Mouse (Mus musculus): ENCODE data around the gene Sulf2. TPM values are rescaled to one million over a fixed set of nuclear protein-coding genes. Genes with fewer than 3 reads are reported as not detected.
A peak's percentile ranks its signal among the peaks of the same experiment; 100 is the strongest.
"Not testable (repeated sequence)": the region's sequence is repeated elsewhere in the genome, so short reads cannot be mapped to it uniquely, and the experiment has no call there.

Sulf2 gene
- polyA plus RNA-seq (2016; fragmentation: Nextera tagmentation; extraction: Ambion mirVana) = 185 and 186 TPM in 2 replicates

GRCm38 (mm10) chr2:166155454-166155815 is at the start of gene Sulf2:
Sulf2 (minus strand) TSS chr2:166155663.
- WGBS = under 1% methylated on average over 23 of the region's 23 CpGs
- Histone ChIP-seq H3K4me2 (replicated peaks) (peak within 1 kb of the TSS; percentile 96), H3K9ac (peak within 1 kb of the TSS; percentile 96), H3K27me3 (peaks cover 30% of the 10 kb centered on the region), H3K27ac (peak within 1 kb of the TSS; percentile 94), H3K4me3 (peak within 1 kb of the TSS; percentile 83), H3K4me1 (peaks cover 56% of the 10 kb centered on the region), H3K9me3 (replicated peaks) (no peaks in the 10 kb centered on the region), H3K36me3 (0 out of 2 replicates have a peak, but pooled peaks cover 3% of the 10 kb centered on the region)
- peak; percentile 49 for ATAC-seq (ENCODE audit: low FRiP score)

GRCm38 (mm10) chr2:166204174-166204573 is 48.7 kb upstream of the Sulf2 start:
- 85% methylated on average over 13 of the region's 13 CpGs for WGBS
- H3K4me3 ChIP-seq = no peak overlapping the region
- H3K27ac ChIP-seq = no peak overlapping the region
- no peak overlapping the region for H3K9ac ChIP-seq
- no peaks in the 10 kb centered on the region for H3K9me3 ChIP-seq (replicated peaks)
- H3K36me3 ChIP-seq = no peaks in the 10 kb centered on the region
- H3K4me1 ChIP-seq = peaks cover 24% of the 10 kb centered on the region
- H3K4me2 ChIP-seq (replicated peaks) = no peak overlapping the region
- no peak for ATAC-seq (ENCODE audit: low FRiP score)
- H3K27me3 ChIP-seq = peaks cover 17% of the 10 kb centered on the region

GRCm38 (mm10) chr2:166203647-166204046 is 48.2 kb upstream of the Sulf2 start:
- no peak for ATAC-seq (ENCODE audit: low FRiP score)
- H3K27me3 ChIP-seq = peaks cover 20% of the 10 kb centered on the region
- H3K4me2 ChIP-seq (replicated peaks) = no peak overlapping the region
- no peaks in the 10 kb centered on the region for H3K9me3 ChIP-seq (replicated peaks)
- no peak overlapping the region for H3K4me3 ChIP-seq
- H3K36me3 ChIP-seq = no peaks in the 10 kb centered on the region
- H3K9ac ChIP-seq = no peak overlapping the region
- WGBS = 80% methylated on average over 12 of the region's 12 CpGs
- no peak overlapping the region for H3K27ac ChIP-seq
- peaks cover 19% of the 10 kb centered on the region for H3K4me1 ChIP-seq

DNA sequence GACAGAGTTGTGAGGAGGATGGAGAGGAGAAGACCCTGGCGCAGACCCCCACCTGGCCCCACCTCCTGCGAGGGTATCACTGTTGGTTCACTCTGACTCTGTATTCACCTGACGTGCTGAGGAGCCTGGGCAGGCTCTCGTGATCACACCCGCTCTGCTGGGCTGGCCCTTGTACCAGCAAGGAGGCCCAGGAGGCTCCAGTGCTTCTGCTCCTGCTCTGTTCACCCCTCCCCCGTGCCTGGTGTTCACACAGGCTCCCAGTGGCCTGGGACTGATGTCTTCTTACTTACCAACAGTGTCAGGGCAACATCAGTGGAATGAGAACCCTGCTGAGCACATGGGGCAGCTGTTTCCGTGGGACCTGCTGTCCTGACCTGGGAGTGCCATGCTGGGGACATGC is 42.5 kb upstream of the Sulf2 start:
- Histone ChIP-seq H3K4me2 (replicated peaks) (no peak overlapping the region), H3K36me3 (no peaks in the 10 kb centered on the region), H3K4me3 (no peak overlapping the region), H3K27me3 (peaks cover 32% of the 10 kb centered on the region), H3K4me1 (peaks cover 23% of the 10 kb centered on the region), H3K27ac (no peak overlapping the region), H3K9ac (no peak overlapping the region), H3K9me3 (replicated peaks) (0 out of 2 replicates have a peak, but pooled peaks cover 3% of the 10 kb centered on the region)
- no peak for ATAC-seq (ENCODE audit: low FRiP score)
- WGBS = 53% methylated on average over 7 of the region's 7 CpGs

DNA sequence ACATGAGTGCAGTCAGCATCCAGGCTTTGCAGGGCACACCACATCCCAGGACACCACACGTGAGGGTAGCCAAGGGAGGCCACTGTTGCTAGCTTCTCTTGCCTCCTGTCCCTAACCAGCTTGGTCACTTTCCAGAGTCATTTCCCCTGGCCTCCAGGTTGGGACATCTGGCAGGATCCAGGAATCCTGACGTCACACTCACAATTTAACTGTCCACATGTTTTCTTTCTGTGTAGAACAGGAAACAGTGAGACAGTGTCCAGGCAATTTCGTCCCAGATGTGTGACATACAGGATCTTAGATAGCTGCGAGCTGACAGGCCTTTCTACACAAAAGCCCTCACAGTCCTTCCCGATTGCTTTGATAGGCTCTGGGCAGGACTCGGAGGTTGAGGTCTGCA is 41.6 kb upstream of the Sulf2 start:
- H3K4me1 ChIP-seq = peaks cover 23% of the 10 kb centered on the region
- H3K36me3 ChIP-seq = no peaks in the 10 kb centered on the region
- WGBS = 56% methylated on average over 6 of the region's 6 CpGs
- 0 out of 2 replicates have a peak, but pooled peaks cover 3% of the 10 kb centered on the region for H3K9me3 ChIP-seq (replicated peaks)
- no peak for ATAC-seq (ENCODE audit: low FRiP score)
- peaks cover 25% of the 10 kb centered on the region for H3K27me3 ChIP-seq
- no peak overlapping the region for H3K9ac ChIP-seq
- H3K4me3 ChIP-seq = no peak overlapping the region
- H3K4me2 ChIP-seq (replicated peaks) = no peak overlapping the region
- no peak overlapping the region for H3K27ac ChIP-seq

- H3K9ac ChIP-seq = no peak overlapping the region
- H3K27me3 ChIP-seq = peaks cover 25% of the 10 kb centered on the region
- 72% methylated on average over 13 of the region's 13 CpGs for WGBS
Measured at GRCm38 (mm10) chr2:166196080-166196786, 40.8 kb upstream of the Sulf2 start.

DNA sequence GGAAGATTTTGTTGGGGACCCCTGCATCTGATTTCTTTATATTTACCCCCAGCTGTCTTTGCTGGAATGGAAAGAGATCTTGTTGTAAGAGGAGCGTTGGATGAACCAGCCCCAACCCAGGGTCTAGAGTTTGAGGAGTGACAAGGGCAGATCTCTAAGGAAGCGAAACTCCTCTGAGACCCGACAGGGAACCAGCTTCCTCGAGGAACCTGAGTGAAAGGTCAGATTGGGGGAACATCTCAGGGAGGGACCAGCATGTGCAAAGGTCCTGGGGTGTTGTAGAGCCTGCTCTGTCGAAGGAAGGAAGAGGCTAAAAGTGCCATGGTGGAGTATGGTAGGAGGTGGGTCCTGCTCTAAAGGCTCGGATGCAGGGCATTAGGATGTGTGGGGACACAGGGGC is 39.6 kb upstream of the Sulf2 start:
- Histone ChIP-seq H3K4me1 (peaks cover 29% of the 10 kb centered on the region), H3K9ac (no peak overlapping the region), H3K27ac (no peak overlapping the region), H3K27me3 (peaks cover 25% of the 10 kb centered on the region), H3K4me3 (no peak overlapping the region), H3K4me2 (replicated peaks) (no peak overlapping the region), H3K36me3 (no peaks in the 10 kb centered on the region), H3K9me3 (replicated peaks) (0 out of 2 replicates have a peak, but pooled peaks cover 3% of the 10 kb centered on the region)
- WGBS = 68% methylated on average over 6 of the region's 6 CpGs
- no peak for ATAC-seq (ENCODE audit: low FRiP score)

More at GRCm38 (mm10) chr2:166196080-166196786, 40.8 kb upstream of the Sulf2 start:
- Histone ChIP-seq H3K4me2 (replicated peaks) (no peak overlapping the region), H3K4me1 (peaks cover 23% of the 10 kb centered on the region), H3K36me3 (no peaks in the 10 kb centered on the region), H3K27ac (no peak overlapping the region), H3K4me3 (no peak overlapping the region), H3K9me3 (replicated peaks) (0 out of 2 replicates have a peak, but pooled peaks cover 3% of the 10 kb centered on the region)
- ATAC-seq (ENCODE audit: low FRiP score) = no peak

DNA sequence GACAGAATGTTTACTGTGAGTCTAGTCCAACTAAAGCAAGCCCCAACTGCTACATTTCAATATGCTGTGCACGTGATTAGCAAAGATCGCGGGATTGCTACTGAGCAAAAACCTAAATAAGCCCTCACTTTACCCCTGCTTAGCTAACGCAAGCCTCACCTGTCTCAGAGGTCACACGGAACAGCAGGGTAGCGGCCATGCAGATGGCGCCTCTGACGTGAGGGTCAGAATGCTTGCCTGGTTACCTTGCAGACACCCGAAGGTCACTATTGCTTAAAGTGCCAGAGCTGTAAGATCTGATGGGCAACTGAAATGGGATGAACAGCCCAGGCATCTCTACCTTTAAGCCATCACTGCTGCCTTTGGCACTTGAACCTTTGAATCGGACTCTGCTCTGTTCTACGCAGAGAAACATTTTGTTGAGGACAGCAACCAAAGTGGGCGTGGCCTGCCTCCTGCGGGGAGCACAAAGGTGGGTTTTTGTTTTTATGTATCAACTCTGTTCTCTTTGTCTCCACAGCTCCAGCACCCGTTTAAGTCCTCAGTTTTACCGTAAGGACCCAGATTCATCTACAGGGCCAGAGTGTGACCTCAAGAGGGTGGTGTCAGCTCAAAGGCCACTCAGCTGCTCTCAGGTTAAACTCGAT is 38.8 kb upstream of the Sulf2 start:
- peaks cover 29% of the 10 kb centered on the region for H3K27me3 ChIP-seq
- no peak overlapping the region for H3K27ac ChIP-seq
- no peak overlapping the region for H3K9ac ChIP-seq
- peaks cover 29% of the 10 kb centered on the region for H3K4me1 ChIP-seq
- ATAC-seq (ENCODE audit: low FRiP score) = no peak
- 0 out of 2 replicates have a peak, but pooled peaks cover 3% of the 10 kb centered on the region for H3K9me3 ChIP-seq (replicated peaks)
- WGBS = 60% methylated on average over 16 of the region's 16 CpGs
- H3K36me3 ChIP-seq = no peaks in the 10 kb centered on the region
- H3K4me2 ChIP-seq (replicated peaks) = no peak overlapping the region
- no peak overlapping the region for H3K4me3 ChIP-seq

DNA sequence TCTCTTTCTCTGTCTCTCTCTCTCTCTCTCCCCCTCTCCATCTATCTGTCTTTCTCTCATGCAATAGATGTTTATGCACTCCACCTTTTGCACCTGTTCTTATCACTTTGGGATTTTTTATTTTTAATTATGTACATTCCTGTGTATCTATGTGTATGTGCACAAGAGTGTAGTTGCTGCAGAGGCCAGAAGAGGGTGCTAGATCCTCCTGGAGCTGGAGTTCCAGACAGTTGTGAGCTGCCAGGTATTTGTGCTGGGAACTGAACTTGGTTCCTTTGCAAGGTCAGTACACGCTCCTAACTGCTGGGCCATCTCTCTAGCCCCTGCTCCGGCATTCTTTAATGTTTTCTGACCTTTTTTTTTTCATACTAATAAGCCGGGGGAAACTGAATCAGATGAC is 38.0 kb upstream of the Sulf2 start:
- H3K36me3 ChIP-seq = no peaks in the 10 kb centered on the region
- H3K4me2 ChIP-seq (replicated peaks) = no peak overlapping the region
- H3K27ac ChIP-seq = no peak overlapping the region
- no peak overlapping the region for H3K4me3 ChIP-seq
- H3K4me1 ChIP-seq = peaks cover 28% of the 10 kb centered on the region
- ATAC-seq (ENCODE audit: low FRiP score) = no peak
- 0 out of 2 replicates have a peak, but pooled peaks cover 3% of the 10 kb centered on the region for H3K9me3 ChIP-seq (replicated peaks)
- WGBS = 76% methylated on average over 3 of the region's 3 CpGs
- H3K9ac ChIP-seq = no peak overlapping the region
- peaks cover 31% of the 10 kb centered on the region for H3K27me3 ChIP-seq

DNA sequence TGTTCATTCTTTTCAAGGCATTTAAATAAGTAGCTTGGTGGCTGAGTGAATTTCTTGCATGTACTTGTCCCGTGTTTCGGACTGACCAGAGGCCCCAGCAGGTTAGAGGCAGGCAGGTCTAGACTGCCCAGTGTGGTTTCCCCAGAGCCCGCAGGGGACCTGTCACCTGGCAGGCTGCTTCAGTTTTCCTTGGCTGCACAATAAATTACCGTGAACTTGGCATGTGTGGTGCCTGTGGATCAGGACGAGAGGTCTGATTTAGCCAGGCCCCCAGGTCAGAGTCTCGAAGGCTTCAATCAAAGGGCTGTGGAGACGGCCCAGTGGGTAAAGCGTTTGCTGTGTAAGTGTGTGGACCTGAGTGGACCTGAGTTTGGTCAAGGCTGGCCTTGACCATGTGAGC is 35.4 kb upstream of the Sulf2 start:
- WGBS = 50% methylated on average over 8 of the region's 8 CpGs
- Histone ChIP-seq H3K9me3 (replicated peaks) (0 out of 2 replicates have a peak, but pooled peaks cover 3% of the 10 kb centered on the region), H3K27ac (no peak overlapping the region)

GRCm38 (mm10) chr2:166189191-166189590 is 33.7 kb upstream of the Sulf2 start:
- no peak overlapping the region for H3K4me3 ChIP-seq
- no peaks in the 10 kb centered on the region for H3K36me3 ChIP-seq
- no peak for ATAC-seq (ENCODE audit: low FRiP score)
- peaks cover 19% of the 10 kb centered on the region for H3K4me1 ChIP-seq
- H3K9me3 ChIP-seq (replicated peaks) = 0 out of 2 replicates have a peak, but pooled peaks cover 3% of the 10 kb centered on the region
- H3K27ac ChIP-seq = no peak overlapping the region
- peaks cover 20% of the 10 kb centered on the region for H3K27me3 ChIP-seq
- H3K4me2 ChIP-seq (replicated peaks) = no peak overlapping the region
- no peak overlapping the region for H3K9ac ChIP-seq
- WGBS = 95% methylated on average over 11 of the region's 11 CpGs

More for the DNA sequence above, 35.4 kb upstream of the Sulf2 start:
- Histone ChIP-seq H3K27me3 (peaks cover 26% of the 10 kb centered on the region), H3K4me3 (no peak overlapping the region), H3K36me3 (no peaks in the 10 kb centered on the region), H3K9ac (no peak overlapping the region), H3K4me2 (replicated peaks) (no peak overlapping the region), H3K4me1 (peaks cover 20% of the 10 kb centered on the region)
- ATAC-seq (ENCODE audit: low FRiP score) = no peak

DNA sequence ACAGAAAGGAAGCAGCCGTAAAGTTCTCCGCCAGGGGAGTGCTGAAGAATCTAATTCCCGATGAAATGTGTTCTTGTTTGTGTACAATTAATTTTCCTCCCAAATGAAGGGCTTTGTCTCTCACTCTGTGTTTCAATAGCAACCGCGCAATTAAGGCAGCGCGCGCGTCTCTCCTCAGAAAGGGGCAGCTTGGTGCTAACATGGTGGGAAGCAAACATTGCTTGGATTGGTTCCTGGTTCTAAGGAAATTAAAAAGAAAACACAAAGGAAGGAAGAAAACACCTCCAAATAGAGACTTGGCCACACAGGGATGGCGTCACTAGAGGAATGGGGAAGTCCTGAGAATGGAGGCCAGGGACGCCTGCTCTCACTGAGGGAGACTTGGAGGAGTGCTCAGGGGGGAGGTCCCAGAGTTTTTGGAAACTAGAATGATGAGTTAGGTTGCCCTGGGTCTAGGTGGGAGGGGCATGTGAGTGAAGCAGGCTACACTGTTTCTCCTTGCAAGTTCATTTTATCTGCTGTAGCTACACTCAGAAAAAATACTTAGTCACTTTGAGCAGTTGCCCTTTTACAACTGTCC is 32.5 kb upstream of the Sulf2 start:
- Histone ChIP-seq H3K27me3 (peaks cover 20% of the 10 kb centered on the region), H3K4me1 (peaks cover 19% of the 10 kb centered on the region)
- not testable (repeated sequence) for H3K4me3 ChIP-seq; ATAC-seq (ENCODE audit: low FRiP score); H3K36me3 ChIP-seq; H3K4me2 ChIP-seq (replicated peaks); H3K9me3 ChIP-seq (replicated peaks); H3K9ac ChIP-seq; H3K27ac ChIP-seq
- 72% methylated on average over 9 of the region's 11 CpGs for WGBS

Measured in hindbrain, embryonic 12.5 days (tissue).